Mouse (Mus musculus): ENCODE data around the gene H2-Oa.
A peak's percentile ranks its signal among the peaks of the same experiment; 100 is the strongest.

Gene H2-Oa

DNA sequence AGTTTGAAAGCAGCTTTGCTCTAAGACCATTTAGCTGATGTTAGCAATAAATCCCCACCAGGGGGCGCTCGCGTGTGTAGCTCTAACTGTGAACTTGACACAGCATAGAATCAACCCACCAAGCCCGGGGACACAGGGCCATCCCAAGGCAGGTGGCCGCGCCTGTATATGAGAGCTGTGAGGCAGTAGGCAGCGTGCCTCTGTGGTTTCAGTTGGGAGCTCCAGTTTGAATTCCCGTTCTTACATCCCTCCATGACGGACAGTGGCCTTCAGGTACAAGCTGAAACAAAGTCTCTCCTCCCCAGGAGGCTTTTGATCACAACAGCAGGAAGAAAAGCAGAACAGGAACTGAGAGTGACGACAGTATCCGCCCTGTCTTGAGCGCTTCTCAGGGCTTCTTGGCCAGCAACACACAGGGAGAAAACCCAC, 9.5 kb downstream of the H2-Oa start:
- peak; percentile 92 to 96 for DNase-seq

DNA sequence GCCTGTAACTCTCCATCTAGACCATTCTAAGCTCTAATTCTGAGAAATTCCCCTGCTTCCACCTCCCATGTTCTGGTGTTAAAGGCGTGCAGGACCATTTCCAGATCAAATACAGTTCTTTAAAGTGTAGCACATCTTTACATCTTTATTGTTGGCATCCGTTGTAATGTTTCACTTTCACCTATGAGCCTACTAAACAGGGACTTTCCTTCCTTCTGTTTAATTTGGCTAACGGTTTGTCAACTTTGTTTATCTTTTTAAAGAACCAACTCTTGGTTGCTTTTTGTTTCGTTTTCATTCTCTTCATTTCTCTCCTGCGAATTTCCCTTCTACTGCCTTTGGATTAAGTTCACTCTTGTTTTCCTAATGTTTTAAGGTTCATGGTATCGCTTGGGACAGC, 10.7 kb downstream of the H2-Oa start:
- no peak for DNase-seq

DNA sequence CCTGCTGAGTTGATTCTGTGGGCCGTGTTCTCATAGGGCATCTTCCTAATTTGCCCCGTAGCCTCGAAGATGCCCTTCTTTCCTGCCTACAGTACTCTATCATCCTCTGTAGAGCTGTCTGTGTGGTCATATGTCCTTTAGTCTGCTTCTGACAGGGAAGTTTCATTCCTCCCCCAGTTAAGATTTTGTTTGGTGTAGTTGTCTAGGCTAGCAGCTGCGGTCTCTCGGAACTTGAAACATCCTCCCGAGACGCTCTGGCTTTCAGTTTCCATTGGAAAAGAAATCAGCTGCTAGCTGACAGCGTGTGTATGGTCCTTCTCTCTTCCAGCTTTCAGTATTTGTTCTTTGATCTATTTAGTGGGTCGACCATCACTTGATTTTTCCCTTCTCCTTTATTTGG, 12.7 kb downstream of the H2-Oa start:
- DNase-seq = no peak

DNA sequence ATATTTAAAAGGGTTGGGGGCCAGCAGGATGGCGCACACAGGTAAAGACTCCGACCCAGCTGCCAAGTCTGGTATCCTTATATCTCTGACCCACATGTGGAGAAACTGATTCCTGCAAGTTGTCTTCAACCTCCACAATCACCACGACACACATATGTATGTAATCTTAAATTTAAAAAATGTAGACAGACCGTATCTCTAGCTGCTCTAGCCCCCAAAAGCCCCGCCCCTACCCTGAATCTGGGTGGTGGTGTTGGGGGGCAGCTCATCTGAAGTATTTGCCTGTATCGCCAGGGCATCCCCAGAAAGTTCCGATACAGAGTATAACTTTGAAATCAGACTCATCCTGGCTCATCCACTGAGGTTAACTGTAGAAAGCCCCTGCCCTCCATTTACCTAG, 14.4 kb downstream of the H2-Oa start:
- DNase-seq = no peak

DNA sequence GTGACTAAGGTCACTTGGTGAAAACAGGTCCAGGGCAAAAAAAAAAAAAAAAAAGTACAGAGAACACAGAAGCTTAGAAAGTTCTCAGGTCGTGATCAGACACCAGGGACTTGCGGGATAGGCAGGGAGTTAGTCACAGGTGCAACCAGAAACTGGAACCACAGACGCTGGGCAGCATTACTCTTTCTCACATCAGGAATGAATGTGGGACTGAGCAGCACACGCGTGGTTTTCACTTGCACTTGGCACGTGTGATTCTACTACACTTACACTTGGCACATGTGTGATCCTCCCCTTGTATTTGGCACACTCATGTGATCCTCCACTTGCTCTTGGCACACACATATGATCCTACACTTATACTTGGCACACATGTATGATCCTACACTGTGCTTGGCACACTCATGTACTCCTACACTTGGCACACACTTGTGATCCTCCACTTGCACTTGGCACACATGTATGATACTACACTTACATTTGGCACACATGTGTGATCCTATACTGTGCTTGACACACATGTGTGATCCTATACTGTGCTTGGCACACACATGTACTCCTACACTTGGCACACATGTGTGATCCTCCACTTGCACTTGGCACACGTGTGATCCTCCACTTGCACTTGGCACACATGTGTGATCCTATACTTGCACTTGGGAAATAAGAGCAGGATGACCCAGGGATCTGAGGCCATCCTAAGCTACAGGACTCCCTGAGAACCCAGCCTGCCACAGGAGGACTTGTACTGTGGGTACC, 15.1 kb downstream of the H2-Oa start:
- DNase-seq = no peak

DNA sequence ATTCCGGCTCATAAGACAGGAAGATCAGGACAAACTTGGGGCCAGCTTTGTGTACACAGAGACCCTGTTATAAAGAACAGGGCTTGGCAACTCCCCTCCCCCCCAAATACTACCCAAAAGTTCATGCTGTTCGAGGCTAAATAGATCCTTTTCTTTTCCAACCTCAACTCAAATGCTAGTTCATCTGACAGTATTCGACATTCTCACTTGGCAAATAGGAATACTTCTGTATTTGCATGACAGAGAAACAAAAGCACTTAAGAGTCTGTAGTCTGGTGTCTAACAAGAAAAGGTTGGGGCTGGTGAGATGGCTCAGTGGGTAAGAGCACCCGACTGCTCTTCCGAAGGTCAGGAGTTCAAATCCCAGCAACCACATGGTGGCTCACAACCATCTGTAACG, 16.3 kb downstream of the H2-Oa start:
- DNase-seq = no peak

DNA sequence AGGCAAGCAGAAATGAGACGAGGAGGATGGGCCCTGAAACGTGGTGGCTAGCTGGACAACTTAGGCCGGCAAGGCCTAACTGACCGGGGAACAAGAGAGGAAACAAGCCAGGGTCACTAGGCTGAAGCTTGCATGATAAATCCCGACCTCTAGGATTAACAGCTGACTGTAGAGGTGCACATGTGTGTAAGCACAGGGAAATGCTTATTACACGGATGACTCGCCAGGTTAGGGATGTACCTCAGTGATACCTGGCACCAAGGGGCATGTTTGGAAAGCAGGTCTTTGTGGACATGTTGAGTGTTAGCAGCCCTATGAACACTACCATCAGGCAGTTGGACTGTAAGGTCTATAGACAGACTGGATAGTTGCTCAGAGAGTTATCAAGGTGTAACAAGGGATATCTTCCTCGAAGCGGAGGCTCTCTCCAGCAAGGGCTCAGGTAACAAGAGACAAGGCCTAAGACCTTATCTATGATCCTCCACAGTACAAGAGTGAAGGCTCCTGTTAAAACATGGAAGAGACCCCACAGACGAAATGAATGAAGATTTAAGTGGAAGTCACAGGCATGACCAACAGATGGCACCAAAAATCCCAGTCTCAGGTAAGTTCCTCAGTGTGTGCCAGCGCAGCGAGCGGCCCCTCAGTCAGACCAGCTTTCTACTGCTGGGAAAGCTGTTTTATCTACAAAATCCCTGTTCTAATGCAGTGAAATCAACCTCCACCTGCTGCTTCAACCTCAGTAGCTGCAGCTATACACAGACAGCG, 17.1 kb downstream of the H2-Oa start:
- peak in 1 of 2 experiments; percentile 54 for DNase-seq

DNA sequence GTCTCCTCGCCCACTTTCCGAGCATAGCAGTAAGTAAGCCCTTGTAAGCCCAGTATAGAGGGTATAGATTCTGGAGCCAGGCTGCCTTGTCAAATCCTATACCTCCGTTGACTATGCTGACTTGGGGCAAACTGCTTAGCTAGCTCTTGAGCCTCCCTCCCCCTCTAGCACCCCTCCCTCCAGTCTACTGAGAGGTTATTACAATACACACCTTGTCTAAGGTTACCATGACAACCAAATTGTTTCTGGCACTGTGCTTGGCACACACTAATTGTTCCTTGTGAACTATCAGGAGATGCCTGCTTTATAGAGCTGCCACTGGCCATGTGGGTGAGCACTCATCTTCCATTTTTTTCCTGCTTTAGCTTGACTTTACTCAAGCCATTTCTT, 17.7 kb downstream of the H2-Oa start:
- DNase-seq = no peak

DNA sequence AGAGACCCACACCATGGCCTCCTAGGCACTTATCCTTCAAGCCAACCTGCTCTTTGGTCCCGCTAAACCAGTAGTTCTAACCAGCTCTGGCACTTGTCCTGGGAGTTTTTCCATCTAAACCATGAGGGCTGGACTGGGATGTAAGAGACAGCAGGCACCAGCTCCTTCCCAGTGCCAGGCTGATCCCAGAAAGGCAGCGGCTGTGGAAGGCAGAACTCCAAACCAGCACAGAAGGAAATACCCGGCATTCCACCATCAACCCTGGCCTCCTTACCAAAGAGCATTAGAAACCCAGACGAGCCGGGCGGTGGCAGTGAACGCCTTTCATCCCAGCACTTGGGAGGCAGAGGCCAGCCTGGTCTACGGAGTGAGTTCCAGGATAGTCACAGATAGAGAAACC, 18.2 kb downstream of the H2-Oa start:
- no peak for DNase-seq

DNA sequence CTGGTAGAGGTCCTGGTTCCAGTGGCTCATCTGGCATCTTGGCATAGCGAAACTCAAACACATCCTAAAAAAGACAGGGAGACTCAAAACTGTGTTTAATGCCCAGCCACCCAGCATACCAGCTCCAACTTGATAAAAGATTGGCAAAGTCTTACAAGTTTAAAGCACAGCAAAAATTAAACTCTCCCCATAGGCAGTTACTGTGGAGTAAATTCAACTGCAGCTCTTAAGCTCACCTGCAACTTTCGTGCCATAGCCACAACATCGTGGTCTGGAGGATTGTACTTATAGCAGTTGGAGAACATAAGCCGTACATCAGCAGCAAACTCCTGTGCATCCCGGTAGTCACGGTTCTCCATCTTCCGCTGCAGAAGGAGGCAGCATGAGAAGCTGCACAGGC, 22.0 kb downstream of the H2-Oa start:
- no peak for DNase-seq

DNA sequence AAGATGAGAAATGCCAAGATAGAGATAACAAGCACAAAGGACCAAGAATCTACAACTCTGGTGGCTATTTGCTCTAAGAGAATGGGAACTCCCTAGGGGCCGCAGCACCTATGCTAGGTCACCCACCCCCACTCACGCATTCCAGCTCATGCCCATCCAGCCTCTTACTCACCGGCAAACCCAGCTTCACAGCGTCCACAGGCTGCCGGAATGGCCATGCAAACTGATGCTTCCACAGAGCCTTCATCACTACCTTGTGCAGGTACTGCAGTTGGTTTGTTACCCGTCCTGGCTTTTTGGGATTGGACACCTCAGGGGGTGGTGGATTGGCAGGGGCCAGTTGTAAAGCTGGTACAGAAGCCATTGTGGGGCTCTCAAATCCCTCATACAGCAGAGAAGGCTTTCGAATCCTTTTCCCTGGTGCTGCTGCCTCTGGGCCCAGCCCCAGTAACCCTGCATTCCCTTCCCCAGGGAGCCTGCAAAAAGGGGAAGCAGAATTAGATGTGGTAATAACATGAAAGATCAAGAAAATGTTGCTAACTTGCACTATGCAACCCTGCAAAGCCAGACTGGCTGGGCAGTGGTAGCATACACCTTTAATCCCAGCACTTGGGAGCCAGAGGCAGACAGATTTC, 24.7 kb downstream of the H2-Oa start:
- peak in 1 of 2 experiments; percentile 44 for DNase-seq

DNA sequence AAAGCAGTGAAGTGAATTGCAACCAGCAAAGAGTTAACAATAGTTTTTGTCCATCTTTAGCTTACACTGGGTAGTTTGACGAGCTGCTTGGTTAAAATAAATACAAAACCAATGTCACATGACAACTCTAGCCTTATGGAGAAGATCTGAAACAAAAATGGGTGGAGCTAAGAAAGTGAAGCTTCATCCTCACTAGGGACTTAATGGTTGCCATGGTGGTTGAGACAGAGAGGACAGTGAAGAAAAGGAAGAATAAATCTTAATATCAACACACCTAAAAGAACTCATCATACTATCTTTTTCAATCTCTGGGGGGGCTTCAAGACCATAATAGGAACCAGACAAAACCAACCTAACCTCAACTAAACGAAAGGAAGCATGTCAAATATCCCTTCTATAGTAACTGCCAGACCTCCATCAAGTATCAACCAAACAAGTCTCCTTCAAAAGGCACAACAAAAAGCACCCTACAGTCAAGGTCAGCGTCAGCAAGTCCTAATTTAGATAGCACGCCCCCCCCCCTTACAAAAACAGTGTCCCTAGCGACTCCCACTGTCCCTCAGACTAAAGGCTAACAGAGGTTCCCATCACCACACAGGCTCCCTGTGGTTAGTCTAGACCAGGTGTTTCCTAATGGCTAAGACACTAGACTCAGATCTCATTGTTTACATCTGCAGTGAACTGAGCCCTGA, 25.4 kb downstream of the H2-Oa start:
- no peak for DNase-seq

DNA sequence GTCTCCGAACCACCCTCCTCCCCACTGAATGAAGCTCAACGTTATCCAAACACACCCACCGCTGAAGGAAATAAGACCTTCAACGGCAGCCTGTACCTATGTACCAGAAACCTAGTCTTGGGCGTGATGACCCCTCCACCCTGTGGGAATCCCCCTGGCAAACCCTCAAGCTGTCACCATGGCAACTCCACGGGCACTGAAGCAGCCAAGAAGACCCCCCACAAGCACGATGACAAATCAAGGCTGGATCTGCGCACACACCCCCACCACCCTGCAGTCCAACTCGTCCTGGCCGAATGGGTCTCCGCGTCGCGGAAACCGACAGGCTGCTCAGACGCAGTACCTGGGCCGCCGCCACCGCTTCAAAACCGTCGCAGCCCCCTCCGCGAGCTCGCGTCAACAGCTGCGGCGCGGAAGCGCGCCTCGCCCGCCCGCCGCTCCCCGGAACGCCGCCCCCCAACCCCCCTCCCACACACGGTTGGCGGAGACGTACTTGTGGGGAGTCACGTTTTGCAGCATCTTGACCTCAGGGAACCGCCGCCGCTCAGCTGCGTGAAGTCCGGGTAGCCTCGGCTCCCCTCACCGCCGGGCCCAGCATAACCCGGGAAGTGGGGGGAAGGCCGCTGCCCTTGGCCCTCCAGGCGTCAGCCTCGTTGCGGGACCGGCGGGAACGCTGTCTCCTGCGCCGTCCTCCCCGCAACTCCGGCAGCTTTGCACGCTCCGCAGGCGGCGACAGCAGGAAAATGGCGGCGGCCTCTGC, 26.2 kb downstream of the H2-Oa start:
- peak; percentile 67 to 68 for DNase-seq

DNA sequence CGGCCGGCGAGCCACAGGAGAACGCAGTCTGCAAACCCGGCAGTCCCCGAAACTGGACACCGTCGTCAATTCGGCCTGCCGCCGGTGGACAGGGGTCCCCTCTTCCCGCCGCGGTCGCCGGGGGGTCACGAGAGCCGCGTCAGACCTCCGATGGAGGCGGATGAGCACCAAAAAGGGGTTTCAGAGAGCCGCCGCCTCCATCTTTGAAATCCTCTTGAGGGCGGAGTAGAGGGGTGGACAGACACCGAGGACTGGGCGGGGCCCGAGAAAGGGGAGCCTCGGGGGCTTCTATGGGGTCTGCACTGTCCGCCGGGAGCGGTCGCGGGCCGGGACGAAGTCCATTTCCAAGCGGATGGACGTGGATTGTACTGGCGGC, 26.7 kb downstream of the H2-Oa start:
- DNase-seq = no peak

DNA sequence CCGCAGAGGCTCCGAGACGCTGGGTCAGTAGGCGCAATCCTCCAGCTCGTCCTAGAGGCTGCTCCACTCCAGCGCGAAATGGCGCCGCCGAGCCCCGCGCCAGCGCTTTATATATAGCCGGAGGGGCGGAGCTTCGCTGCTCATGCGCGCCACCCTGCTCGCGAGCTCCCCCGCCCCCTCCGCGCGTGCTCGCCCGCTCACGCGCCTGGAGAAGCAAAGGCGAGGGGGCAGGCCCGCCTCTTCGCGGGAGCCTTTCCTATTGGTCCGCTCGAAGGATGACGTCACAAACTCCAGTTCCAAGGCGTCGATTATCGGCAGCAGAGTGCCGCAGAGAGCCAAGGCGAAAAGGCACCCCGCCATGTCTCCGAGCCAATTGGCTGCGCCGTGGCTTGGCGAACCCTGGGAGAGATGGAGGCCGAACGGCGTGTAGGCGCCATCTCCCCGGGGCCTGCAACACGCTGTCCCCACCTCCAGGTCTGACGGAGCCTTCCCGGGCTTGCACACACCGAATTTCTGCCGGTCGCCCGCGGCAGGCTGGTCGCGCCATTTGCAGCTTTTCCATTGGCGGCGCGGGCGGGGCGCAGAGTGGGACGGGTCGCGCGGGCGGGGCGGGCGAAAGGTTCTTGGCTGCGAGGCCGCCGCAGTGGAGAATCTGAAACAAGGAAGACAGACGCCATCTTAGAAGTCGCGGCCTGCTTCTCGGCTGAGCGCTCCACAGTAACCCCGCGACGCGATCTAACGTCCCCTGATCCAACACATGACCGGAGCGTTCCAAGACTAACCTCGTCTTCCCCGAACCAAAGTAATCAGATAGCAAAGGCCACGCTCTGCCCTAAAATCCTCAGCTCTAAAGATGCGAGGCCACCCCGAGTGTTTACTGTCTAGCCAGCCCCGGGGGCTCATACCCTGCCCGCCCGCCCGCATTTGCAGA, 27.4 kb downstream of the H2-Oa start, which contains the start of gene H2-DMa:
Gene H2-DMa (plus strand): TSS at position 293 of the 931 bp plus-strand sequence.
- peak; percentile 99 for DNase-seq

DNA sequence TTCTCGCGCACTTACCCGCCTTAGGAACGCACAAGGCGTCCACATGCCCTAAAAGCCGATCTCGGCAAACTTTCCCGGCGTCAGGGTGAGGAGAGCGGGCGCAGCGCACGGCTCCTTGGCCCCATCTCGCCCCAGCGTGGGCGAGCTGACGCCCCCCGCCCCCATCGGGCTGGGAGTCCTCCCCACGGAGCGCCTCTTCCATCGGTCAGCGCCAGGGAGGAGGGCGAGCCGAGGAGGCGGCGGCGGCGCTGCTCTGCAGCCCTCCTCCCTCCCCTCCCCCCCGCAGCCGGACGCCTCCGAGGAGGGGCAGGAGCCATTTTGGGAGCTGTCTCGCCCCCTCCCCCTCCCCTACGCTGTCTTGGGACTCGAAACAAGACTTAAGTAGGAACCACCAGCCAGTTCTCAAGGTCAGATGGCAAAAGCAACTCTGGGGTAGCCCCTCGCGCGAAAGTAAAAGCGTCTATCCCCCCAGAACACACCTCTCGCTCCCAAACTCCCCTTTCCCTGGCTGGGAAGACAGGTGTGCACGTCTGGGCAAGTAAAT, 28.1 kb downstream of the H2-Oa start:
- DNase-seq = peak; percentile 91 to 96

DNA sequence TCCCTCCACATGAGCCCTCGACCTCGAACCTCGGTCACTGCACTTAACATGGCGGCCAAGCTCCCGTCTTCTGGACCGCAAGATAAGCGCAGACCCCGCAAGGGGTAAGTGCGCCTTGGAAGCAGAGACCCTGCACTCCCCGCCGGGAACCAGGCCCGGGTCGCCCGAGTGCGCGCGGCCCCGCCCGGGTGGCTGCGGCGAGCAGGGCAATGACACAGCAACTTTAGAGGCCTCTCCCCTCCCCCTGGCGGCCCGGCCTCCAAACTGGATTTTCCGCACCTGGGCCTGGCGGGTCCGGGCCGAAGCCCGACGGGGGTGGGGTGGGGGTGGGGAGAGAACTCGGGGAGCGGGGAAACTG, 28.7 kb downstream of the H2-Oa start:
- peak; percentile 86 to 89 for DNase-seq

DNA sequence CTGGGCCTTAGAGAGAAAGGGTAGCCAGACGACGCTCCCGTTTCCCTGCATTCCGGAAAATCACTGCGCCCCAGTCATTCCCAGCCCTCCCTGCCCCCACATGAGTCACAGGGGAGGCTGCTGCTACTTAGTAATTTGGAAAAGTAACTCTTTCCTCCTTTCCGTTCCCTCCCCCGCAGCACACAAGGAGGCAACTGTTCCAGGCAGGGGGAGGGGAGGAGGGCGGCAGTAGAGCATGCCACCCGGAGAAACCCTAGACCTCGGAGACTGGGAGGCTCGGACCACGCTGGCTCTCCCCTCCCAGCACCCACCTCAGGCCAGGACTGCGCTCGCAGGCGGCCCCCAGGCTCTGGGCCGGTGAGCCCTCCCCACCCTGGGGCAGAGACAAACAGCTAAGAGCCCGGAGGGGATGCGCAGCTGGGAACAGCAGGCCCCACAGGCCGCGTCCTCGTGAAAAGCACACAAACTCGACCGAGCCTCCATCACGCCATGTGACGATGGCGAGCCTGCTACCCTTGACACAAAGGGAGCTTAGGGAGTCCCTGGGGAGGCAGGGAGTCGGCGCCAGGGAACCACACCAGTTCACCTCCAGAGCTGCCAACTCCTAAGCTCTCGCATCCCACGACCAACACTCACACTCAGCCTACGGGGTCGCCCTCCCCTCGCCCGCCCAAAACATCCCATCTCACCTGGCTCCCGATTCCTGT, 29.2 kb downstream of the H2-Oa start:
- peak; percentile 85 to 87 for DNase-seq

DNA sequence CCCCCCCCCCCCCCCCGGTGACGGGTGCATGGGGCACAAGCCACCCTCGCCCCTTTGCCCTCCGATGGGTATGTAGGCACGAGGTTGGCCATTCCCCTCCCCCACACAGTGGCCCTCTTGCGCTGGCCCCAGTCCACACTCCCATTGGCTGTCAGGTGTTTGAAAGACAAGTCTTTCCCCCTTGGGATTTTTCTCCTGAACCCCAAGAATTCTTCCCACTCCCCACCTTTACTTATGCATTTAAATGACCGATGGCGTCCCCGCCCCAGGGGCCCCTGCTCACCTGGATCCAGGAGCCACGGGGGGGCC, 29.7 kb downstream of the H2-Oa start:
- peak; percentile 75 to 82 for DNase-seq

DNA sequence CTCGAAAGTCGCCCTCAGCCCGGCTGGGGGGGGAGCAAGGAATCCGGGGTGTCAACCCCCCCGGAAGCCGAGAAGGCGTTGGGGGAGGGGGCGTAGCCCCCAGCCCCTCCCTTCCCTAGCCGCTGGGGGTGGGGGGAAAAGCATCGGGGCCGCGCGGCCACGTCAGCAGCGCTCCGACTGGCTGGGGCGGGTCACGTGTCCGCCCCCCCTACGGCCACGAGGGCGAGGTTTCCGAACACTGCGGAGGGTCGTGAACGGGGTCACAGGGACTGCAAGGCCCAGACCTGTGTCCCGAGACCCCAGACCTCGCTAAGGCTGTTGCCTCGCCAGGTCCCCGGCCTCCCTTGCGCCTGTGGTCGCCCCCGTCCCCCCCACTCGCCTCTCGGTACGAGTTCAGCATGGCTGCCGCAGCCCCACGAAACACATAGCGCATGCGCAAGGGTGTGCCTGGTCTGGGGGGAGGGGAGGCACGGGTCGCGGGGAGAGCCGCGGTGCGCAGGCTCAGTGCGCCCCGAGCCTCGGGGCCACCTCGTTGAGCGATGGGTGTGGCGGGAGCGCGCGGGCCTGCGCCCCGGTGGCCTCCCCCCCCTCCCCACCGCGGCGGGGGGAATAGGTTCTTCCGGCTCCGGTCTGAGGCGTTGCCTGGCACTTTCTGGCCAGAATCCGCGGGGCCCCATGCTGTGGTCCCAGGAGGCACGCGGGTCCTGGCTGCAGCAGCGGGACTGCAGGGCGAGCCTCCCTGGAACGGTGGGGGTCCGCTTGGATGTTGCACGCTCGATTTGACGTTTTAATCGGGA, 30.2 kb downstream of the H2-Oa start, which contains the start of gene Brd2:
Gene Brd2 (minus strand): TSS at position 447 of the 797 bp plus-strand sequence.
- DNase-seq = peak; percentile 99

Measured in cerebellum, postnatal 25 days (tissue).